10 mouse cellular contexts compared by ENCODE assay signal in genomic region chr1:52971881-52972503, GRCm38 (mm10). TPM values are rescaled to one million over a fixed set of nuclear protein-coding genes. Genes with fewer than 3 reads are reported as not detected.
A peak's percentile ranks its signal among the peaks of the same experiment; 100 is the strongest.
DNase-seq lines count a peak whose midpoint lies in the region; ATAC-seq lines count a peak whose summit lies in the region.
"Had no signal": no experiment of that assay in that cellular context is flagged by ENCODE, and none has a peak within 500 bp of the region (broad histone marks: within the 10 kb centered on the region; RNA-seq: fewer than 3 reads in every experiment).

No protein-coding gene starts in this region.

- H3K36me3 ChIP-seq in forebrain, embryonic 13.5 days (ENCODE audit: poor library complexity, severe bottlenecking), result no peaks in the 10 kb centered on the region
- no peaks in the 10 kb centered on the region for H3K36me3 ChIP-seq in forebrain, embryonic 10.5 days (replicated peaks)
- H3K36me3 ChIP-seq in hindbrain, embryonic 14.5 days (replicated peaks; ENCODE audit: control insufficient read depth, insufficient read depth), result no peaks in the 10 kb centered on the region
- H3K36me3 ChIP-seq in midbrain, embryonic 15.5 days (replicated peaks), result no peaks in the 10 kb centered on the region
- H3K36me3 ChIP-seq: heart, embryonic 15.5 days had no signal

- no peaks in the 10 kb centered on the region for H3K9me3 ChIP-seq in forebrain, embryonic 13.5 days (replicated peaks)
- no peaks in the 10 kb centered on the region for H3K9me3 ChIP-seq in forebrain, embryonic 10.5 days
- H3K9me3 ChIP-seq in hindbrain, embryonic 14.5 days (ENCODE audit: control insufficient read depth, low read length), result no peaks in the 10 kb centered on the region
- no peaks in the 10 kb centered on the region for H3K9me3 ChIP-seq in midbrain, embryonic 15.5 days
- H3K9me3 ChIP-seq: heart, embryonic 15.5 days had no signal

- whole genome bisulfite sequencing in forebrain, embryonic 13.5 days, result 84% methylated on average over 2 of the region's 2 CpGs
- WGBS in forebrain, embryonic 10.5 days, result 93% methylated on average over 2 of the region's 2 CpGs
- WGBS in hindbrain, embryonic 14.5 days, result 62% methylated on average over 2 of the region's 2 CpGs
- WGBS in midbrain, embryonic 15.5 days, result 64% methylated on average over 2 of the region's 2 CpGs

- no peaks in the 10 kb centered on the region for H3K4me1 ChIP-seq in forebrain, embryonic 13.5 days
- no peaks in the 10 kb centered on the region for H3K4me1 ChIP-seq in forebrain, embryonic 10.5 days
- H3K4me1 ChIP-seq in hindbrain, embryonic 14.5 days (replicated peaks; ENCODE audit: control insufficient read depth, insufficient read depth, low read length), result no peaks in the 10 kb centered on the region; the same call in 1 of the 2 replicates
- H3K4me1 ChIP-seq in midbrain, embryonic 15.5 days, result 0 out of 2 replicates have a peak, but pooled peaks cover 3% of the 10 kb centered on the region
- H3K4me1 ChIP-seq: heart, embryonic 15.5 days had no signal

- H3K4me3 ChIP-seq in forebrain, embryonic 13.5 days, result no peak overlapping the region
- H3K4me3 ChIP-seq in forebrain, embryonic 10.5 days, result no peak overlapping the region
- H3K4me3 ChIP-seq in hindbrain, embryonic 14.5 days (replicated peaks; ENCODE audit: low read length), result no peak overlapping the region
- no peak overlapping the region for H3K4me3 ChIP-seq in midbrain, embryonic 15.5 days
- H3K4me3 ChIP-seq: heart, embryonic 15.5 days had no signal

- ATAC-seq in forebrain, embryonic 13.5 days, result peak; percentile 87
- ATAC-seq in hindbrain, embryonic 14.5 days (ENCODE audit: low FRiP score), result peak; percentile 80
- ATAC-seq in midbrain, embryonic 15.5 days (replicated peaks), result peak; percentile 97

- no peak overlapping the region for H3K4me2 ChIP-seq in forebrain, embryonic 13.5 days
- no peak overlapping the region for H3K4me2 ChIP-seq in hindbrain, embryonic 14.5 days (replicated peaks)
- no peak overlapping the region for H3K4me2 ChIP-seq in midbrain, embryonic 15.5 days
- H3K4me2 ChIP-seq: heart, embryonic 15.5 days had no signal

- no peaks in the 10 kb centered on the region for H3K27me3 ChIP-seq in forebrain, embryonic 13.5 days
- no peaks in the 10 kb centered on the region for H3K27me3 ChIP-seq in forebrain, embryonic 10.5 days (ENCODE audit: poor library complexity, severe bottlenecking)
- H3K27me3 ChIP-seq in hindbrain, embryonic 14.5 days (ENCODE audit: control insufficient read depth, insufficient read depth, low read length), result no peaks in the 10 kb centered on the region
- no peaks in the 10 kb centered on the region for H3K27me3 ChIP-seq in midbrain, embryonic 15.5 days (replicated peaks)
- H3K27me3 ChIP-seq: heart, embryonic 15.5 days had no signal

- no peak overlapping the region for H3K9ac ChIP-seq in forebrain, embryonic 13.5 days
- H3K9ac ChIP-seq in hindbrain, embryonic 14.5 days, result no peak overlapping the region
- no peak overlapping the region for H3K9ac ChIP-seq in midbrain, embryonic 15.5 days
- H3K9ac ChIP-seq: heart, embryonic 15.5 days had no signal

- no peak overlapping the region for H3K27ac ChIP-seq in forebrain, embryonic 13.5 days
- H3K27ac ChIP-seq in forebrain, embryonic 10.5 days, result no peak overlapping the region
- no peak overlapping the region for H3K27ac ChIP-seq in hindbrain, embryonic 14.5 days
- no peak overlapping the region for H3K27ac ChIP-seq in midbrain, embryonic 15.5 days
- H3K27ac ChIP-seq: heart, embryonic 15.5 days had no signal

- no peak for DNase-seq in forebrain, embryonic 10.5 days (ENCODE audit: extremely low spot score, low spot score)
- DNase-seq in brain, adult 2 months (ENCODE audit: low read depth, low spot score), result peak; percentile 63
- DNase-seq in hindbrain, embryonic 14.5 days (ENCODE audit: low spot score), result peak; percentile 53
- no peak for DNase-seq in Muller cell, postnatal 12 days (ENCODE audit: inconsistent ontology term)
- DNase-seq in spleen, postnatal 10 days (ENCODE audit: low spot score in 2 of 2), result no peak
- no peak for DNase-seq in left cerebral cortex, adult 9 months (ENCODE audit: low spot score in 2 of 2)
- DNase-seq: lung, postnatal 10 days had no signal

RNA-seq across cellular contexts. Expression of gene 1700019D03Rik, which starts 48.0 kb away (rescaled TPM):
- 2.2 and 2.6 TPM in 2 replicates for polyA plus RNA-seq in forebrain, embryonic 13.5 days (2015; fragmentation: Nextera tagmentation; extraction: Ambion mirVana)
- polyA plus RNA-seq in forebrain, embryonic 10.5 days (2016; fragmentation: Nextera tagmentation; extraction: Ambion mirVana), result 2.5 and 2.7 TPM in 2 replicates
- 3.6 and 4.0 TPM in 2 replicates for polyA plus RNA-seq in hindbrain, embryonic 14.5 days (2014; fragmentation: Nextera tagmentation; extraction: Ambion mirVana)
- 2.7 and 3.4 TPM in 2 replicates for polyA plus RNA-seq in midbrain, embryonic 15.5 days (2015; fragmentation: Nextera tagmentation; extraction: Ambion mirVana)

Comparison
In these comparisons a context has a peak if more than half of its experiments do, and no peak if none do; other contexts are left out.
1. DNase-seq: peak in brain, adult 2 months (single experiment) and hindbrain, embryonic 14.5 days (single experiment); none in forebrain, embryonic 10.5 days (single experiment), Muller cell, postnatal 12 days (single experiment), spleen, postnatal 10 days (0 of 2) and left cerebral cortex, adult 9 months (0 of 2).
2. Peak in every context shown above with its lines, with median percentiles within 50 percentile points of each other: ATAC-seq.